Mouse (Mus musculus) CD4-positive, CD25-positive, alpha-beta regulatory T cell, adult 4 months (primary cell): ENCODE results near the gene Clstn1. TPM values are rescaled to one million over a fixed set of nuclear protein-coding genes. Genes with fewer than 3 reads are reported as not detected.

Source experiments
- ATAC-seq: one replicate; pipeline ENCODE4 v1.8.0; 2017
- polyA plus RNA-seq, 2 experiments: library from polyadenylated mRNA; unstranded; fragments of 100-300 nt; shearing (Covaris generic); gene quantifications; one replicate each; pipeline ENCODE4 v1.2.1; 2017

The Clstn1 gene
- polyA plus RNA-seq, 2 experiments from 2014 or later: 4.4 to 5.4 TPM

- no peak for ATAC-seq
Measured at GRCm38 (mm10) chr4:149567432-149568026, 18.7 kb upstream of the Clstn1 start.

GRCm38 (mm10) chr4:149568622-149569021 is 17.6 kb upstream of the Clstn1 start:
- ATAC-seq: no peak

GRCm38 (mm10) chr4:149569781-149570497 is 16.3 kb upstream of the Clstn1 start:
- ATAC-seq: no peak

- no peak for ATAC-seq
Measured at GRCm38 (mm10) chr4:149570498-149570863, 15.8 kb upstream of the Clstn1 start.

- ATAC-seq: no peak
Measured at GRCm38 (mm10) chr4:149571209-149571608, 15.1 kb upstream of the Clstn1 start.

GRCm38 (mm10) chr4:149571651-149572149 is 14.6 kb upstream of the Clstn1 start:
- no peak for ATAC-seq

GRCm38 (mm10) chr4:149572446-149572845 is 13.8 kb upstream of the Clstn1 start:
- no peak for ATAC-seq

GRCm38 (mm10) chr4:149572851-149573250 is 13.4 kb upstream of the Clstn1 start:
- ATAC-seq: no peak

GRCm38 (mm10) chr4:149574391-149574821 is 11.9 kb upstream of the Clstn1 start:
- ATAC-seq: no peak

GRCm38 (mm10) chr4:149576061-149576460 is 10.2 kb upstream of the Clstn1 start:
- ATAC-seq: no peak

- no peak for ATAC-seq
Measured at GRCm38 (mm10) chr4:149576993-149577548, 9.2 kb upstream of the Clstn1 start.

GRCm38 (mm10) chr4:149578085-149578681 is 8.1 kb upstream of the Clstn1 start:
- no peak for ATAC-seq

- ATAC-seq: no peak
Measured at GRCm38 (mm10) chr4:149578831-149579230, 7.4 kb upstream of the Clstn1 start.

GRCm38 (mm10) chr4:149585236-149585635 is 1.0 kb upstream of the Clstn1 start:
- ATAC-seq: no peak

- peak; percentile 28 for ATAC-seq
Measured at GRCm38 (mm10) chr4:149586783-149587595, 721 bp downstream of the Clstn1 start.

GRCm38 (mm10) chr4:149587596-149588168 is 1.4 kb downstream of the Clstn1 start:
- ATAC-seq: no peak

GRCm38 (mm10) chr4:149590200-149590599 is 3.9 kb downstream of the Clstn1 start:
- peak; percentile 28 for ATAC-seq

GRCm38 (mm10) chr4:149591486-149591885 is 5.2 kb downstream of the Clstn1 start:
- no peak for ATAC-seq

GRCm38 (mm10) chr4:149594913-149595581 is 8.8 kb downstream of the Clstn1 start:
- ATAC-seq: no peak

GRCm38 (mm10) chr4:149597641-149598208 is 11.5 kb downstream of the Clstn1 start:
- no peak for ATAC-seq

GRCm38 (mm10) chr4:149599549-149599948 is 13.3 kb downstream of the Clstn1 start:
- no peak for ATAC-seq
